Mouse (Mus musculus) CH12.LX (cell line): ENCODE results near the gene Bscl2. TPM values are rescaled to one million over a fixed set of nuclear protein-coding genes. Genes with fewer than 3 reads are reported as not detected.

Source experiments
- DNase-seq: peaks from one replicate; pipeline ENCODE4 v3.0.0-alpha.2; 2013; ENCODE audit errors: extremely low read depth
- H3K27ac ChIP-seq: 2 replicates; pipeline ENCODE4 v1.5.1; 2012; ENCODE audit warnings: low read depth, mild to moderate bottlenecking, control low read depth, moderate library complexity; ENCODE audit not compliant: insufficient read depth
- H3K27me3 ChIP-seq: replicated peaks from 2 replicates; pipeline ENCODE3; 2012; ENCODE audit warnings: inconsistent platforms
- H3K36me3 ChIP-seq, 2 experiments: replicated peaks in 1 of 2; 2 replicates each; pipeline versions ENCODE3 to v1.6.1; 2012; ENCODE audit warnings: inconsistent platforms in 1 of 2, low read length in 1 of 2, mild to moderate bottlenecking in 1 of 2, mixed read lengths in 1 of 2, moderate library complexity in 1 of 2; ENCODE audit not compliant: control insufficient read depth in 1 of 2, insufficient read depth in 1 of 2
- H3K4me1 ChIP-seq, 2 experiments: 2 replicates each; pipeline ENCODE4 v1.6.1; 2012; ENCODE audit warnings: inconsistent platforms in 1 of 2, moderate library complexity in 1 of 2; ENCODE audit not compliant: insufficient read depth in 2 of 2, control insufficient read depth in 1 of 2
- H3K4me2 ChIP-seq: 2 replicates; pipeline ENCODE4 v1.6.1; 2012; ENCODE audit warnings: low read depth, mild to moderate bottlenecking, control low read depth; ENCODE audit not compliant: poor library complexity, insufficient read depth, severe bottlenecking
- H3K4me3 ChIP-seq, 3 experiments: fragments of 150-350 bp in 1 of 3; sonication (generic) in 1 of 3; replicated peaks in 1 of 3; 2 replicates each; pipeline versions ENCODE3 to v1.5.1; 2011 to 2012; ENCODE audit warnings: low read depth in 2 of 3, low read length in 2 of 3, mild to moderate bottlenecking in 2 of 3, moderate library complexity in 2 of 3, control low read depth in 1 of 3, improper control_type of control experiment in 1 of 3, inconsistent platforms in 1 of 3, mixed read lengths in 1 of 3; ENCODE audit not compliant: poor library complexity in 1 of 3
- H3K79me2 ChIP-seq: replicated peaks from 2 replicates; pipeline ENCODE4 v1.6.1; 2012; ENCODE audit warnings: mild to moderate bottlenecking, moderate library complexity; ENCODE audit not compliant: control insufficient read depth, poor library complexity, insufficient read depth, severe bottlenecking; ENCODE audit errors: extremely low read depth
- H3K9ac ChIP-seq: 2 replicates; pipeline ENCODE4 v1.6.1; 2012; ENCODE audit warnings: low read depth, mild to moderate bottlenecking, control low read depth, moderate library complexity; ENCODE audit not compliant: insufficient read depth
- H3K9me3 ChIP-seq: replicated peaks from 2 replicates; pipeline ENCODE3; 2012; ENCODE audit warnings: low read length, inconsistent platforms, mixed read lengths
- BHLHE40 ChIP-seq: IDR thresholded peaks from 2 replicates; pipeline ENCODE4 v1.6.1; 2011; ENCODE audit warnings: mild to moderate bottlenecking, low read depth, low read length, improper control_type of control experiment
- CHD1 ChIP-seq: IDR thresholded peaks from 2 replicates; pipeline ENCODE4 v1.6.1; 2012; ENCODE audit warnings: low read depth, low read length, improper control_type of control experiment, inconsistent platforms
- E2F4 ChIP-seq: IDR thresholded peaks from 2 replicates; pipeline ENCODE4 v1.6.1; 2011; ENCODE audit warnings: low read depth, low read length, improper control_type of control experiment; ENCODE audit not compliant: insufficient replicate concordance
- ELF1 ChIP-seq: IDR thresholded peaks from 2 replicates; pipeline ENCODE4 v1.6.1; 2014; ENCODE audit warnings: low read depth, mild to moderate bottlenecking, inconsistent platforms, low read length, improper control_type of control experiment
- EP300 ChIP-seq: IDR thresholded peaks from 2 replicates; pipeline ENCODE4 v1.6.1; 2011; ENCODE audit warnings: low read length, improper control_type of control experiment
- GABPA ChIP-seq: IDR thresholded peaks from 2 replicates; pipeline ENCODE4 v1.6.1; 2012; ENCODE audit warnings: low read depth, low read length, improper control_type of control experiment, inconsistent platforms; ENCODE audit not compliant: insufficient replicate concordance
- HCFC1 ChIP-seq: IDR thresholded peaks from 2 replicates; pipeline ENCODE4 v1.6.1; 2012; ENCODE audit warnings: low read depth, mild to moderate bottlenecking, inconsistent platforms, low read length, improper control_type of control experiment
- IRF4 ChIP-seq: IDR thresholded peaks from 2 replicates; pipeline ENCODE4 v1.6.1; 2014; ENCODE audit warnings: low read depth, mild to moderate bottlenecking, inconsistent platforms, low read length, improper control_type of control experiment
- JUND ChIP-seq: conservative IDR thresholded peaks from 2 replicates; pipeline ENCODE4 v1.6.1; 2011; ENCODE audit warnings: low read depth, low read length, improper control_type of control experiment
- MAFK ChIP-seq: IDR thresholded peaks from 2 replicates; pipeline ENCODE4 v1.6.1; 2011; ENCODE audit warnings: low read length, improper control_type of control experiment; ENCODE audit not compliant: insufficient replicate concordance
- MAZ ChIP-seq: IDR thresholded peaks from 2 replicates; pipeline ENCODE4 v1.6.1; 2012; ENCODE audit warnings: low read depth, mild to moderate bottlenecking, inconsistent platforms, low read length, improper control_type of control experiment, moderate library complexity
- MXI1 ChIP-seq: IDR thresholded peaks from 2 replicates; pipeline ENCODE4 v1.6.1; 2011; ENCODE audit warnings: mild to moderate bottlenecking, low read depth, low read length, improper control_type of control experiment
- NRF1 ChIP-seq: IDR thresholded peaks from 2 replicates; pipeline ENCODE4 v1.6.1; 2014; ENCODE audit warnings: low read depth, mild to moderate bottlenecking, inconsistent platforms, low read length, improper control_type of control experiment, moderate library complexity
- PAX5 ChIP-seq: IDR thresholded peaks from 2 replicates; pipeline ENCODE4 v1.6.1; 2012; ENCODE audit warnings: low read length, inconsistent platforms, mixed read lengths
- RAD21 ChIP-seq: IDR thresholded peaks from 2 replicates; pipeline ENCODE4 v1.6.1; 2011; ENCODE audit warnings: low read depth, mild to moderate bottlenecking, low read length, improper control_type of control experiment, moderate library complexity
- RCOR1 ChIP-seq: conservative IDR thresholded peaks from 2 replicates; pipeline ENCODE4 v1.6.1; 2012; ENCODE audit warnings: low read depth, mild to moderate bottlenecking, inconsistent platforms, low read length, improper control_type of control experiment
- SIN3A ChIP-seq: IDR thresholded peaks from 2 replicates; pipeline ENCODE4 v1.6.1; 2012; ENCODE audit warnings: low read length, improper control_type of control experiment, inconsistent platforms
- SMC3 ChIP-seq: IDR thresholded peaks from 2 replicates; pipeline ENCODE4 v1.6.1; 2011; ENCODE audit warnings: low read depth, low read length, improper control_type of control experiment
- TBP ChIP-seq: conservative IDR thresholded peaks from 2 replicates; pipeline ENCODE4 v1.6.1; 2011; ENCODE audit warnings: low read depth, low read length, improper control_type of control experiment
- UBTF ChIP-seq: IDR thresholded peaks from 2 replicates; pipeline ENCODE4 v1.6.1; 2012; ENCODE audit warnings: low read depth, mild to moderate bottlenecking, inconsistent platforms, low read length, improper control_type of control experiment, moderate library complexity
- USF1 ChIP-seq: IDR thresholded peaks from 2 replicates; pipeline ENCODE4 v1.6.1; 2014; ENCODE audit warnings: low read depth, mild to moderate bottlenecking, inconsistent platforms, low read length, improper control_type of control experiment
- USF2 ChIP-seq: conservative IDR thresholded peaks from 2 replicates; pipeline ENCODE4 v1.6.1; 2011; ENCODE audit warnings: low read depth, low read length, improper control_type of control experiment
- ZNF384 ChIP-seq: IDR thresholded peaks from 2 replicates; pipeline ENCODE4 v1.6.1; 2012; ENCODE audit warnings: low read depth, low read length, improper control_type of control experiment, inconsistent platforms
- dilution Hi-C: fragments of 300-500 bp; cut with MboI; formaldehyde crosslinking; loops from 2 replicates; pipeline ENCODE4 v1.14.3; 2020; ENCODE audit warnings: low sequenced_read_pairs; ENCODE audit not compliant: extremely low pct_unique_long_range_greater_than_20kb, extremely low pct_ligation_motif_present
- in situ Hi-C: fragments of 300-500 bp; cut with MboI; formaldehyde crosslinking; loops from 3 replicates; pipeline ENCODE4 v1.14.3; 2019; ENCODE audit warnings: low sequenced_read_pairs, low pct_ligation_motif_present, low pct_unique_long_range_greater_than_20kb, mixed read lengths
- polyA plus RNA-seq: library from polyadenylated mRNA; unstranded; fragments of >175 nt; gene quantifications from 2 replicates; pipeline ENCODE4 v1.2.1, GENCODE M21; 2012; ENCODE audit warnings: low read depth; ENCODE audit not compliant: insufficient read length
- total RNA-seq, 2 experiments: library from RNA; depleted of rRNA; stranded (reverse); fragments of 300-350 nt in 1 of 2; fragments of >200 nt in 1 of 2; gene quantifications; 2 replicates each; pipeline ENCODE4 v1.2.3; 2012 to 2014

The Bscl2 gene
- total and polyA plus RNA-seq, 3 experiments: 30.9 to 117 (median 51.6) TPM

GRCm38 (mm10) chr19:8822696-8823095 is 14.6 kb upstream of the Bscl2 start:
- Histone ChIP-seq H3K27me3 (no peaks in the 10 kb centered on the region), H3K27ac (no peak overlapping the region), H3K36me3 (peaks cover 42 to 53% of the 10 kb centered on the region in 2 experiments), H3K9me3 (no peaks in the 10 kb centered on the region), H3K9ac (peak overlapping the region; percentile 89; the same call in 1 of the 2 replicates), H3K4me2 (peak overlapping the region; percentile 72), H3K4me3 (peak overlapping the region in 2 of 3 experiments; percentile 23 to 46), H3K79me2 (peaks cover 61% of the 10 kb centered on the region), H3K4me1 (peaks cover 0 to 10% of the 10 kb centered on the region in 2 experiments; a peak in 2 of 4 replicates)
- DNase-seq: no peak
- dilution Hi-C loops: no loop called here
- in situ Hi-C loops: no loop called here
- no peak for TF ChIP-seq IRF4
- TF ChIP-seq UBTF: no peak
- TF ChIP-seq USF2: no peak
- no peak for TF ChIP-seq MXI1
- no peak for TF ChIP-seq HCFC1
- TF ChIP-seq MAFK: no peak
- TF ChIP-seq SMC3: no peak
- no peak for TF ChIP-seq BHLHE40
- no peak for TF ChIP-seq SIN3A
- no peak for TF ChIP-seq MAZ
- no peak for TF ChIP-seq TBP
- TF ChIP-seq ELF1: no peak
- no peak for TF ChIP-seq RCOR1
- no peak for TF ChIP-seq CHD1
- no peak for TF ChIP-seq RAD21
- TF ChIP-seq GABPA: no peak
- no peak for TF ChIP-seq JUND

- Histone ChIP-seq H3K4me3 (no peak within 1 kb of the TSS), H3K9me3 (no peaks in the 10 kb centered on the region), H3K4me2 (no peak within 1 kb of the TSS), H3K4me1 (no peaks in the 10 kb centered on the region; a peak in 1 of 4 replicates), H3K27ac (no peak within 1 kb of the TSS), H3K9ac (no peak within 1 kb of the TSS), H3K36me3 (peaks cover 81 to 97% of the 10 kb centered on the region in 2 experiments), H3K27me3 (no peaks in the 10 kb centered on the region), H3K79me2 (peaks cover 19% of the 10 kb centered on the region)
- no peak for TF ChIP-seq RAD21
- TF ChIP-seq GABPA: no peak
- TF ChIP-seq ZNF384: no peak
- no peak for TF ChIP-seq MXI1
- no peak for TF ChIP-seq BHLHE40
- TF ChIP-seq USF1: no peak
- TF ChIP-seq NRF1: no peak
- TF ChIP-seq EP300: no peak
- TF ChIP-seq HCFC1: no peak
- TF ChIP-seq E2F4: no peak
- TF ChIP-seq SMC3: no peak
- TF ChIP-seq RCOR1: no peak
- no peak for TF ChIP-seq PAX5
- dilution Hi-C loops (no loop called here), in situ Hi-C loops (loop anchor here (25.0 kb wide), 1 partner anchor 1033 kb away; no protein-coding TSS in a partner anchor)
- DNase-seq: no peak
Observed at GRCm38 (mm10) chr19:8829660-8830059, 7.6 kb upstream of the Bscl2 start, which contains the start of gene AC129217.1. AC129217.1 (plus strand) TSS chr19:8829773.
